Mouse (Mus musculus): Measurements from ENCODE around the gene Hectd4. TPM values are rescaled to one million over a fixed set of nuclear protein-coding genes. Genes with fewer than 3 reads are reported as not detected.

The Hectd4 gene
- total RNA-seq, 2 experiments from 2014 or later: 163 to 164 TPM

GRCm38 (mm10) chr5:121389106-121389505 lies 169.1 kb downstream of the Hectd4 start:
- DNase-seq (ENCODE audit: low spot score in 2 of 2): no peak

GRCm38 (mm10) chr5:121389691-121390090 lies 169.7 kb downstream of the Hectd4 start:
- DNase-seq (ENCODE audit: low spot score in 2 of 2): no peak

GRCm38 (mm10) chr5:121392667-121393380 lies 172.8 kb downstream of the Hectd4 start:
- DNase-seq (ENCODE audit: low spot score in 2 of 2): peak in 1 of 2 experiments; percentile 46

GRCm38 (mm10) chr5:121393402-121393801 lies 173.4 kb downstream of the Hectd4 start:
- no peak for DNase-seq (ENCODE audit: low spot score in 2 of 2)

GRCm38 (mm10) chr5:121395621-121396020 lies 175.6 kb downstream of the Hectd4 start:
- no peak for DNase-seq (ENCODE audit: low spot score in 2 of 2)

GRCm38 (mm10) chr5:121397187-121398145 lies 177.4 kb downstream of the Hectd4 start, which contains the start of gene Naa25:
Naa25 (plus strand) TSS chr5:121397936.
- peak; percentile 93 to 94 for DNase-seq (ENCODE audit: low spot score in 2 of 2)

- no peak for DNase-seq (ENCODE audit: low spot score in 2 of 2)
Observed at GRCm38 (mm10) chr5:121398146-121398964, 178.3 kb downstream of the Hectd4 start.

- DNase-seq (ENCODE audit: low spot score in 2 of 2): no peak
Observed at GRCm38 (mm10) chr5:121398965-121399462, 179.0 kb downstream of the Hectd4 start.

DNA sequence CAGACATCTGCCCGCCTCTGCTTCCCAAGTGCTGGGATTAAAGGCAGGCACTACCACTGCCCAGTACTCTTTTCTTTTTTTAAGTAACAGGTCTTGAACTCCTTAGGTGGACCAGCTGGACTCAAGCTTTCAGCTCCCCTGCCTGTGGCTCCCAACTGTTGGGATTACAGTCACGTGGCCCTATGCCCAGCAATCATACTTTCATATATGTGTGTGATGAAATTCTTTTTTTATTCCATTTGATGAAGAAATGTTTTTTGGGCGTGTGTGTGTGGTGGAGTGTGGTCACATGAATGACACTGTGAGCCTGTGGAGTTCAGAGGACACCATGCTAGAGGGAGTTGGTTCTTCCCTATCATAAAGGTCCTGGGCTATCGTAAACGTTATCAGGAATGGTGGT lies 179.5 kb downstream of the Hectd4 start:
- no peak for DNase-seq (ENCODE audit: low spot score in 2 of 2)

- no peak for DNase-seq (ENCODE audit: low spot score in 2 of 2)
Observed at GRCm38 (mm10) chr5:121400064-121400463, 180.0 kb downstream of the Hectd4 start.

- no peak for DNase-seq (ENCODE audit: low spot score in 2 of 2)
Observed at GRCm38 (mm10) chr5:121400849-121401248, 180.8 kb downstream of the Hectd4 start.

GRCm38 (mm10) chr5:121407856-121408255 lies 187.8 kb downstream of the Hectd4 start:
- DNase-seq (ENCODE audit: low spot score in 2 of 2): no peak

GRCm38 (mm10) chr5:121410975-121411374 lies 191.0 kb downstream of the Hectd4 start:
- DNase-seq (ENCODE audit: low spot score in 2 of 2): no peak

Other genes with a start within 250 kb of the Hectd4 start
- 100 to 1,000 TPM; 309 to 328 TPM for gene Rph3a, start 210.1 kb upstream of the Hectd4 start, total RNA-seq (2021)
- gene Ptpn11, start 28.8 kb upstream of the Hectd4 start, total RNA-seq (2021): 100 to 1,000 TPM in 1 of 2 experiments, 10 to 100 TPM in 1; 96.8 to 105 TPM
- 100 to 1,000 TPM; 457 to 473 TPM for gene Rpl6, start 15.7 kb upstream of the Hectd4 start, total RNA-seq (2021)
- gene Trafd1, start 165.4 kb downstream of the Hectd4 start, total RNA-seq (2021): 10 to 100 TPM; 79.9 to 84.4 TPM
- gene Naa25, start 177.7 kb downstream of the Hectd4 start, total RNA-seq (2021): 10 to 100 TPM; 43.2 to 43.4 TPM
- 1 to 10 TPM; 6.6 to 6.9 TPM for gene Tmem116, start 231.7 kb downstream of the Hectd4 start, total RNA-seq (2021)
- gene Erp29, start 232.3 kb downstream of the Hectd4 start, total RNA-seq (2021): 100 to 1,000 TPM; 136 to 145 TPM